Mouse (Mus musculus) limb, embryonic 11.5 days (tissue): Measurements from ENCODE around the gene B3glct. TPM values are rescaled to one million over a fixed set of nuclear protein-coding genes. Genes with fewer than 3 reads are reported as not detected.

ENCODE experiments used
- ATAC-seq: fragments of 200-750 bp; cut with Nextera tagmentation; 2 replicates; pipeline ENCODE4 v1.8.0; 2017; ENCODE audit warnings: low read depth; ENCODE audit not compliant: insufficient number of reproducible peaks, low FRiP score, low TSS enrichment
- DNase-seq: peaks from one replicate; pipeline ENCODE4 v3.0.0-alpha.2; 2015; ENCODE audit warnings: low spot score
- H3K27ac ChIP-seq: fragments of 300-500 bp; sonication (generic); replicated peaks from 2 replicates; pipeline ENCODE4 v1.5.1; 2014; ENCODE audit warnings: low read depth, mild to moderate bottlenecking, low read length
- H3K27me3 ChIP-seq: fragments of 300-500 bp; sonication (generic); 2 replicates; pipeline ENCODE4 v1.6.1; 2014; ENCODE audit warnings: mild to moderate bottlenecking, low read length, mixed read lengths; ENCODE audit not compliant: control insufficient read depth, insufficient read depth
- H3K36me3 ChIP-seq: fragments of 300-500 bp; sonication (generic); 2 replicates; pipeline ENCODE4 v1.6.1; 2014; ENCODE audit warnings: mild to moderate bottlenecking, low read length, moderate library complexity, mixed read lengths; ENCODE audit not compliant: control insufficient read depth, insufficient read depth
- H3K4me1 ChIP-seq: fragments of 300-500 bp; sonication (generic); 2 replicates; pipeline ENCODE4 v1.6.1; 2014; ENCODE audit warnings: low read length, mixed read lengths; ENCODE audit not compliant: control insufficient read depth, insufficient read depth
- H3K4me2 ChIP-seq: fragments of 300-500 bp; sonication (generic); 2 replicates; pipeline ENCODE4 v1.6.1; 2014; ENCODE audit warnings: low read depth, mild to moderate bottlenecking, moderate library complexity; ENCODE audit not compliant: severe bottlenecking
- H3K4me3 ChIP-seq: fragments of 300-500 bp; sonication (generic); 2 replicates; pipeline ENCODE4 v1.5.1; 2014; ENCODE audit warnings: low read depth, low read length
- H3K9ac ChIP-seq: fragments of 300-500 bp; sonication (generic); 2 replicates; pipeline ENCODE4 v1.6.1; 2014; ENCODE audit warnings: mild to moderate bottlenecking, low read length
- H3K9me3 ChIP-seq: fragments of 300-500 bp; sonication (generic); 2 replicates; pipeline ENCODE4 v1.6.1; 2016; ENCODE audit warnings: low read length; ENCODE audit not compliant: control insufficient read depth
- WGBS: fragments of 180-500 bp; shearing (Covaris S2); extraction: QIAGEN DNeasy Blood & Tissue Kit; methylation state at CpG from one replicate; pipeline ENCODE4 v1.1.7; 2014; 5-methylcytosine and 5-hydroxymethylcytosine counted together
- polyA plus RNA-seq: library from polyadenylated mRNA; unstranded; fragments of >200 nt; fragmentation: Nextera tagmentation; extraction: Ambion mirVana; gene quantifications from 2 replicates; pipeline ENCODE4 v1.2.1, GENCODE M21; 2014

The B3glct gene
- polyA plus RNA-seq, 1 experiment from 2014 or later = 22.4 TPM

DNA sequence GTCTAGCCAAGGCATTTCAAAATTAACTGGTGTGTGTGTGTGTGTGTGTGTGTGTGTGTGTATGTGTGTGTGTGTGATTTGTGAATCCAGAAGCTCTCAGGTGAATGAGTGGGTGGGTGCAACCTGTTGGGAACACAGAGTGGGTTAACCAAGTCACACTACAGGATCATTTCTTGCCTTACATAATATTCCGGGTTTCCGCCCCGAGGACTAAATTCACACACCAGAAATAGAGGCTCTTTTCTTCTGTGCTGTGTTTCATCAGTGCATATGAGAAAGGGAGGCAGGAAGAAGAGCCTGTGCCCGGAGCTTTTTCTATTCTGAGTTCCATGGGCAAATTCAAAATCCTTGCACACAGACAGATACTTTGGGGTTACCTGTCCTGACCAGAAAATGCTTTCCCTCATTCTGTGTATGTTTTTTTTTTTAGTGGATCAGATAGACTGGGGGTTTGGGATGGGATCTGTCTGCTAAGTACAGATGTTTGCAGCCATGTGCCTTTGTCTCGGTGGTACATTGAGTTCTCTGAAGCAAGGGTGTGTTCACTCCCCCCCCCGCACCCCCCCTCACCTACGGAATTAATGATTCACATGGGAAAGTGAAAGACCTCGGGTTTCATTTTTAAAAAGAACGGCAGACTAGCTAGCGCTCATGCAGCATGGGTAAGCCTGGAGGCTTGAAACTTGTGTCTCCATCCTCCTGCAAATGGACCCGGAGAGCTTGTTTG is 35.1 kb upstream of the B3glct start:
- H3K36me3 ChIP-seq = no peaks in the 10 kb centered on the region
- WGBS = 85% methylated on average over 11 of the region's 11 CpGs
- no peaks in the 10 kb centered on the region for H3K9me3 ChIP-seq
- no peak overlapping the region for H3K9ac ChIP-seq
- H3K27me3 ChIP-seq = no peaks in the 10 kb centered on the region
- H3K4me1 ChIP-seq = no peaks in the 10 kb centered on the region
- H3K4me3 ChIP-seq = no peak overlapping the region
- DNase-seq = no peak
- no peak overlapping the region for H3K4me2 ChIP-seq
- no peak for ATAC-seq
- no peak overlapping the region for H3K27ac ChIP-seq

DNA sequence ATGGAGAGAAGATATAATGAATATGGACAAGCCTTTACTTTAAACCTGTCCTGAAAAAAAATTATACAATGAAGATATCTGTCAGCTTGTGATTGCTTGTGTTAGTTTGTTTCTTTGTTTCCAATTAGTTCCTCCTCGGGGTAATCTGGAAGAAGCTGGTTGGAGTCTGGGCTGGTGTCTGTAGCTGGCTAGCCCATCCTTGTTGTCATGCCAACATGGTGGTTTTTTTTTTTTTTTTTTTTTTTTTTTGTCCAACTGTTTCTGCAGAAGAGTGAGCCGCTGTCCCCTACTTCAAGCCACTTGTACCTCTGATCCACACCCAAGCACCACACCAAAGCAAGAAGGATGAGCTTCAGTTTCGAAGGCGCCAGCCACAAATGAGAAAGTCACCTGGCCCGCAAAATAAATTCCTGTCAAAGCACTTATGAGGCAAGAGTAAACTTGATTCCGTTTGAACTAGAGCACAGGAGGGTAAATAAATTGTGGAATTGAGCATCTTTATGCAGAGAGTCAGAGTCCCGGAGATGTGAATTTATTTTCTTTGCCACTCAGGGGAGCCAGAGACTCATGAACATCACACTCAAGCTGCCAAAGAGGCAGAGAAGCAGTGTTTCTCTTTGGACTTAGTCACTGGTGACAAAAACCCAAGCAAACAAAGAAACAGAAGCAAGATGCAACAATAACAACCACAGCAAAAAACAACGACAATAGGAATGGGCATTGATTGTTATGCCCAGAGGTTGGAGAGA is 30.5 kb upstream of the B3glct start:
- Histone ChIP-seq H3K27ac (no peak overlapping the region), H3K27me3 (no peaks in the 10 kb centered on the region)

DNA sequence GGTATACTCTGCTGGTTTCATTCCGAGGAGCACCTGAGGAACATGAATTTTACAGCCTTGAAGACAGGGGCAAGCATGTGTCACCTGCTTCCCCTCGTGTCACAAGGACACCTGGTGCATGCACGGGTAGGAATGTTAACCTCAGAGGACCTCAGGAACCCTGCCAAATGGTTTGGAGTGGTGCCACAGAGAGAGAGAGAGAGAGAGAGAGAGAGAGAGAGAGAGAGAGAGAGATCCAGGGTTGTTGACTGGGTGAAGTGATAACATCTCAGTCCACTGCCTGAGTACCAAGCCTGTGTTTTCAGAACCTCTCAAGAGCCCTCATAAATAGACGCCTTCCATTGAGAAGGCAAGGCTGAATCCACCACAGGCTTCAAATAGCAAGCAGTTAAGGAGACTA is 29.8 kb upstream of the B3glct start:
- DNase-seq = no peak
- H3K9ac ChIP-seq = no peak overlapping the region

More for the DNA sequence above, 30.5 kb upstream of the B3glct start:
- no peak overlapping the region for H3K4me2 ChIP-seq
- no peak overlapping the region for H3K9ac ChIP-seq
- no peaks in the 10 kb centered on the region for H3K4me1 ChIP-seq
- no peak overlapping the region for H3K4me3 ChIP-seq
- no peaks in the 10 kb centered on the region for H3K9me3 ChIP-seq
- H3K36me3 ChIP-seq = no peaks in the 10 kb centered on the region
- no peak for DNase-seq
- WGBS = 74% methylated on average over 8 of the region's 8 CpGs
- no peak for ATAC-seq

DNA sequence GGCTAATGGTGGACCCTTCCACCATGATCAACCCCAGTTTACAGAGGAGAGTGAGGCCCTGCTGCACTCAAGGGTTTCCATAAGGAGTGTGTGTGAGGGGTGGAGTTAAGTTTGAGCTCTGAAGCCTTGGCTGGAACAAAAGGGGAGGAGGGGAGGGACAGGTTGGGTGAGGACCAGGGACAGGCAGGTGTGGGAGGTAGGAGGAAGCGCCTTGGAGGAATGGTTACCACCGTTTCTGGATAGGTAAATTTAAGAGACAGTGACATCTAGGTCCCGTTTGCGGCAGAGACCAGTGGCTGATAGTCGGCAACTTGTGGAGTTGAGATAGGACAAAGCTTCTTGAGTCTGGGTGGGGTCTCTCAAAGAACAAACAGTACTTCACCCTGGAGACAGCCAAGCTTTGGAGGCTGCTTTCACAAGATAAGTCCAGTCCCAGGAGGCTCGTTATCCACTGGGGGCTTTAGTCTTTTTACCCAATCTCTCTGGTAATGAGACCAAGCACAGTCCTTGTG is 29.1 kb upstream of the B3glct start:
- Histone ChIP-seq H3K9ac (no peak overlapping the region), H3K9me3 (no peaks in the 10 kb centered on the region), H3K4me2 (no peak overlapping the region), H3K4me3 (no peak overlapping the region), H3K4me1 (no peaks in the 10 kb centered on the region), H3K36me3 (no peaks in the 10 kb centered on the region), H3K27me3 (no peaks in the 10 kb centered on the region), H3K27ac (no peak overlapping the region)
- 66% methylated on average over 6 of the region's 6 CpGs for WGBS
- ATAC-seq (no peak), DNase-seq (no peak)

More for the DNA sequence above, 29.8 kb upstream of the B3glct start:
- no peaks in the 10 kb centered on the region for H3K27me3 ChIP-seq
- no peak overlapping the region for H3K27ac ChIP-seq
- 64% methylated on average over 4 of the region's 4 CpGs for WGBS
- no peak overlapping the region for H3K4me2 ChIP-seq
- no peak for ATAC-seq
- H3K9me3 ChIP-seq = no peaks in the 10 kb centered on the region
- H3K4me1 ChIP-seq = no peaks in the 10 kb centered on the region
- H3K4me3 ChIP-seq = no peak overlapping the region
- H3K36me3 ChIP-seq = no peaks in the 10 kb centered on the region

DNA sequence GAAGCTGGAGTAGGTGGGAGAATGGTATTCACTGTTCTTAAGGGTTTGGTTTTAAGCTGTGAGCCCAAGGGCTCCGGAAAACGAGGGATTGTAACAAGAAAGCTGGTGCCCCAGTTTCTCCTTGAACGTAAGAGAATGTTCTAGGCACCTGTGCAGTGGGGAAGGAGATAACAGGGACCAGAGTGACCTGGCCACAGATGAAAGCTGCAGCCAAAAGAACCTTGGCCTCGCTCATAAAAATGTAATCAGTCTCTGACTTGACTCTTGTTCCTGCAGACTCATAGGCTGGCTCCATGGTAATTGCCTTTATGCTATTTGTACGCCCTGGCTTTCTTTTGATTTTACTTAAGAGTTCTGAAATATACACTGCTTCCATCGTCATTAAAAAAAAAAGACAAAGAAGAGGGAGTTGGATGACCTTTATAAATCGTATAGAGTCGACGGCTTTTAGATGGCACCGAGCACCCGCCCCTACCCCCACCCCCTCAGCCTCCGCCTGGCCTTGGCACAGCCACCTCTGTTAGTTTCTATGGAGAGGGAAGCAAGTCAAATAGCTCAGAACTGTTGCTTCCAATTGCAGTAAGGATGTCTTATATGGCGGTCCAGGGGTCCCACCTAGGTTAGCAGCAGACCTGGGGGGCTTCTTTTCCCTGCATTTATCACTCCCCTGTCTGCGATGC is 28.4 kb upstream of the B3glct start:
- Histone ChIP-seq H3K9me3 (no peaks in the 10 kb centered on the region), H3K27ac (no peak overlapping the region), H3K9ac (no peak overlapping the region), H3K4me2 (no peak overlapping the region), H3K4me3 (no peak overlapping the region), H3K4me1 (no peaks in the 10 kb centered on the region), H3K36me3 (no peaks in the 10 kb centered on the region), H3K27me3 (no peaks in the 10 kb centered on the region)
- 82% methylated on average over 14 of the region's 14 CpGs for WGBS
- ATAC-seq (no peak), DNase-seq (no peak)

DNA sequence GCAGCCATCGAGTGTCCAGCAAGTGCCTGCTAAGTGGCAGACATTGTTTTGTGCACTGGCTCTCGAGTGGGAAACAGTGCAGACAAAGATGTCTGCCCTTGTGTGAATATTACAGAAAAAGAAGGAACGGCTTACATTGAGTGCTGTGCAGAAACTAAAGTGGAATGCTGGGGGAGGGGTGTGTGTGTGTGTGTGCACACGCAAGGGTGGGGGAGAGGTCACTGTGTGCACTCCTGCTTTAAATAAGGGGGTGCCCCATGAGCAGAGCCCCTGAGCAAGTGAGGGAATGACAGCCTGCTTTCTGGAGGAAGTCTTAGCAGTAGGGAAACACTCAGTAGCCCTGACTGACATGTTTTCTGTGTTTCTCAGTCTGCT is 27.9 kb upstream of the B3glct start:
- no peaks in the 10 kb centered on the region for H3K9me3 ChIP-seq
- H3K9ac ChIP-seq = no peak overlapping the region
- no peaks in the 10 kb centered on the region for H3K27me3 ChIP-seq
- H3K36me3 ChIP-seq = no peaks in the 10 kb centered on the region
- no peaks in the 10 kb centered on the region for H3K4me1 ChIP-seq
- DNase-seq (no peak), ATAC-seq (no peak)
- H3K27ac ChIP-seq = no peak overlapping the region
- H3K4me2 ChIP-seq = no peak overlapping the region
- H3K4me3 ChIP-seq = no peak overlapping the region
- WGBS = 76% methylated on average over 4 of the region's 4 CpGs

DNA sequence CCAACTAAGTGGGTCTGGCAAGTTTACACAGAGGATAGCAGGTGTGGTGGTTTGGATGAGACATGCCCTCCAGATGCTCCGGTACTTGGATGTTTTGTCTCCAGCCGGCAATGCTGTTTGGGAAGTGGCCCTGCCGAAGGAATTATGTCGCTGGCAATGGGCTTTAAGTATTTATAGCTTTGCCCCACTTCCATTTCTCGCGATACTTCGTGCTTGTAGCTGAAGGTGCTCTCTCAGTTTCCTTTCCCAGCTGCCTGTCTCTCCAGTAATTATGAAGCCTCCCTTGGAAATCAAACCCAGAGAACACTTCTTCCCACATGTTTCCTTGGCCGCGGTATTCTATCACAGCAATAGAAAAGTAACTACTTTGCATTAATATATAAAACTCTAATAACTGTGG is 22.4 kb upstream of the B3glct start:
- DNase-seq = no peak
- ATAC-seq = no peak
- WGBS = 88% methylated on average over 9 of the region's 9 CpGs

DNA sequence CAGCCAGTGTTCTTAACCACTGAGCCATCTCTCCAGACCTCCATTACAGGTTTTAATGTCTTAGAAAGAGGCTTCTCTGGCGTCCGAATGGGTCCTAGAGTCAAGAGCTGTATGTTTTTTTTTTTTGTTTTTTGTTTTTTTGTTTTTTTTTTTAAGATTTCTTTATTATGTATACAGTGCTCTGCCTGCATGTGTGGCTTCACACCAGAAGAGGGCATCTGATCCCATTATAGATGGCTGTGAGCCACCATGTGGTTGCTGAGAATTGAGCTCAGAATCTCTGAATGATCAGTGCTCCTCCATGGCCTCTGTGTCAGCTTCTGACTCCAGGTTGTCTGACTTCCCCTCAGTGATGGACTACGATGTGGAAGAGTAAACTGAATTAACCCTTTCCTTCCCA is 20.0 kb upstream of the B3glct start:
- Histone ChIP-seq H3K27ac (no peak overlapping the region), H3K4me1 (no peaks in the 10 kb centered on the region), H3K4me2 (no peak overlapping the region), H3K9me3 (no peaks in the 10 kb centered on the region), H3K36me3 (no peaks in the 10 kb centered on the region), H3K27me3 (no peaks in the 10 kb centered on the region), H3K4me3 (no peak overlapping the region), H3K9ac (no peak overlapping the region)
- ATAC-seq (no peak), DNase-seq (no peak)
- WGBS = 58% methylated on average over 3 of the region's 3 CpGs

More for the DNA sequence above, 22.4 kb upstream of the B3glct start:
- H3K4me2 ChIP-seq = no peak overlapping the region
- no peaks in the 10 kb centered on the region for H3K4me1 ChIP-seq
- no peaks in the 10 kb centered on the region for H3K9me3 ChIP-seq
- H3K9ac ChIP-seq = no peak overlapping the region
- H3K4me3 ChIP-seq = no peak overlapping the region
- no peaks in the 10 kb centered on the region for H3K27me3 ChIP-seq
- H3K27ac ChIP-seq = no peak overlapping the region
- H3K36me3 ChIP-seq = no peaks in the 10 kb centered on the region
